8 mouse cellular contexts compared by ENCODE assay signal in the genomic region with DNA sequence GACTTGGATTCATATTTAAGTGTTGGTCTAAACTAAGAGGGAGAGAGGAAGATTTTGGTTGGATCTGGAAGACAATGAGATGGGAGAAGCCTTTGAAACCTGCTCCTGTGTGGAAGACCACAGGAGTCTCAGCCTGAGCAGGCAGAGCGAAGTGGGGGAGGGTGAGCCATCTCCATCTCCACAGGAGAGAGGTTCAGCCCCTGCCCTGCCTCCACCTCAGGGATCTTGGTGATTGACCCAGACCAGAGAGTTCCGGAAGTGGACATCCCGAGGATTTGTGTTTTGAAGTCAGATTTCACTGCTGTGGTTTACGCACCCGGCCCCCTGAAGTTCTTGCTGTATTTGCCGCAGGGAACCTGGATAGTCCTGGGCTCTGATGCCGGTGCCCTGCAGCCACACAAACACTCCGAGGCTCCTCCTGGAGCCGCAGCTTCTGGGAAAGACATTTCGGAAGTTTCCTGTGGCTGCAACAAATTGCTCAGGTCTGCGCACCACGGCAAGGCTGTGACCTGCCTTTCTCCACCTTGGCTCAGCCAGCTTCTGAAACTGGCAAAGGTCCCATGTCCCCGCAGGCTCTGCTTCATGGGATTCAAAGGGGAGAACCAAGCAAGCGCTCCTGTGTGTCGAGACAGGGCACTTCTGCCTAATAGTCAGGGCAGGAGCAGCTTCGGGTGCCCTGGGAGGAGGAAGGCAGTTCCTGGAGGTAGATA.
DNase-seq lines count a peak whose midpoint lies in the region; ATAC-seq and TF ChIP-seq lines count a peak whose summit lies in the region.

No protein-coding gene starts in this region.

- peak; percentile 31 for DNase-seq in kidney, adult 18-20 months
- no peak for DNase-seq in midbrain, embryonic 14.5 days
- no peak for DNase-seq in urinary bladder, adult 2 months (ENCODE audit: low spot score)
- DNase-seq in testis, postnatal 10 days (ENCODE audit: low spot score): no peak
- DNase-seq in left cerebral cortex, adult 9 months (ENCODE audit: low spot score in 2 of 2): no peak

- WGBS in forebrain, embryonic 16.5 days: 14% methylated on average over 16 of the region's 16 CpGs
- WGBS in midbrain, embryonic 14.5 days: 13% methylated on average over 16 of the region's 16 CpGs

- peaks cover 18% of the 10 kb centered on the region for H3K4me1 ChIP-seq in E14TG2a.4 (replicated peaks; ENCODE audit: low read depth, low read length)
- H3K4me1 ChIP-seq in forebrain, embryonic 16.5 days (replicated peaks; ENCODE audit: control insufficient read depth, insufficient read depth, low read length): peaks cover 10% of the 10 kb centered on the region
- H3K4me1 ChIP-seq in midbrain, embryonic 14.5 days (ENCODE audit: control insufficient read depth, insufficient read depth, low read length): peaks cover 10% of the 10 kb centered on the region; the same call in 1 of the 2 replicates

- peak; percentile 53; the same call in 1 of the 2 replicates for ATAC-seq in cerebellum, adult (ENCODE audit: insufficient number of reproducible peaks, low FRiP score, low TSS enrichment)
- no peak for ATAC-seq in forebrain, embryonic 16.5 days
- ATAC-seq in midbrain, embryonic 14.5 days (ENCODE audit: low FRiP score, low TSS enrichment): no peak

- H3K4me3 ChIP-seq in E14TG2a.4 (replicated peaks; ENCODE audit: low read length): peak overlapping the region; percentile 68
- no peak overlapping the region for H3K4me3 ChIP-seq in forebrain, embryonic 16.5 days (replicated peaks; ENCODE audit: low read length)
- H3K4me3 ChIP-seq in midbrain, embryonic 14.5 days (replicated peaks; ENCODE audit: low read depth, low read length): no peak overlapping the region

- H3K4me2 ChIP-seq in forebrain, embryonic 16.5 days (ENCODE audit: low read length): peak overlapping the region; percentile 37
- H3K4me2 ChIP-seq in midbrain, embryonic 14.5 days (ENCODE audit: low read length): peak overlapping the region; percentile 37

- 0 out of 2 replicates have a peak overlapping the region, but pooled peaks have one; percentile 16 for H3K9ac ChIP-seq in forebrain, embryonic 16.5 days (replicated peaks; ENCODE audit: low read depth, low read length)
- H3K9ac ChIP-seq in midbrain, embryonic 14.5 days (replicated peaks; ENCODE audit: low read length): no peak overlapping the region

- no peak overlapping the region for H3K27ac ChIP-seq in forebrain, embryonic 16.5 days (ENCODE audit: low read length)
- no peak overlapping the region for H3K27ac ChIP-seq in midbrain, embryonic 14.5 days (replicated peaks; ENCODE audit: low read depth, low read length)

- no peaks in the 10 kb centered on the region for H3K36me3 ChIP-seq in E14TG2a.4 (ENCODE audit: insufficient read depth, low read length)
- no peaks in the 10 kb centered on the region for H3K36me3 ChIP-seq in forebrain, embryonic 16.5 days (ENCODE audit: control insufficient read depth, insufficient read depth)
- H3K36me3 ChIP-seq in midbrain, embryonic 14.5 days (ENCODE audit: control insufficient read depth, insufficient read depth, low read length): no peaks in the 10 kb centered on the region

- peaks cover 67% of the 10 kb centered on the region for H3K27me3 ChIP-seq in E14TG2a.4 (ENCODE audit: insufficient read depth, low read length)
- H3K27me3 ChIP-seq in forebrain, embryonic 16.5 days (replicated peaks; ENCODE audit: control insufficient read depth, insufficient read depth, low read length): no peaks in the 10 kb centered on the region
- H3K27me3 ChIP-seq in midbrain, embryonic 14.5 days (ENCODE audit: control insufficient read depth, insufficient read depth, low read length): peaks cover 10% of the 10 kb centered on the region

- TF ChIP-seq CTCF in E14TG2a.4 (conservative IDR thresholded peaks at IDR 0.05; ENCODE audit: low read length): no peak

- H3K9me3 ChIP-seq in E14TG2a.4 (ENCODE audit: low read length): no peaks in the 10 kb centered on the region
- H3K9me3 ChIP-seq in forebrain, embryonic 16.5 days (ENCODE audit: control insufficient read depth, low read length): no peaks in the 10 kb centered on the region
- no peaks in the 10 kb centered on the region for H3K9me3 ChIP-seq in midbrain, embryonic 14.5 days (ENCODE audit: control insufficient read depth, low read length)
